Mouse (Mus musculus) c-Kit-negative CD71-positive TER-119-positive erythroid progenitor cells, embryonic 14.5 days (primary cell): ENCODE measurements around the gene Camta1.

Experiments
- DNase-seq: peaks from one replicate; pipeline ENCODE4 v3.0.0-alpha.2; 2013; ENCODE audit warnings: low read depth, low spot score

Gene Camta1

DNA sequence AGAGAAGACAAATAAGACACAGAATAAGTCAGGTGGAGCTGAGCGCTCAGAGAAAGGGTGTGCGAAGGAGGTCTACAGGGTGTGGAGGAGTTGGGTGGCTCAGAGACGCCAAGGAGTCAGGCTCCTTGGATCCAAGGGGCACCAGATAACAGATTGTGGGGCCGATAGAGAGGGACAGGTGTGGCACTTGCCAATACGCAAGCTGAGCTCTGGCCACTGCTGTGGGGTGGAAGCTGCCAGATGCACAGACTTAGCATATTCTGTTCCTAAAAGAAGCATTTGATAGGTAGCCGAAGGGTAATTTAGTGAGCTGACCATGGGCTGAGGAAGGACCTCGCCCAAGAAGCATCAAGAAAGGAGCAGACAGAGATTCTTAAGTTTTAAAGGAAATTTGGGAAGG, 177.1 kb downstream of the Camta1 start:
- no peak for DNase-seq

DNA sequence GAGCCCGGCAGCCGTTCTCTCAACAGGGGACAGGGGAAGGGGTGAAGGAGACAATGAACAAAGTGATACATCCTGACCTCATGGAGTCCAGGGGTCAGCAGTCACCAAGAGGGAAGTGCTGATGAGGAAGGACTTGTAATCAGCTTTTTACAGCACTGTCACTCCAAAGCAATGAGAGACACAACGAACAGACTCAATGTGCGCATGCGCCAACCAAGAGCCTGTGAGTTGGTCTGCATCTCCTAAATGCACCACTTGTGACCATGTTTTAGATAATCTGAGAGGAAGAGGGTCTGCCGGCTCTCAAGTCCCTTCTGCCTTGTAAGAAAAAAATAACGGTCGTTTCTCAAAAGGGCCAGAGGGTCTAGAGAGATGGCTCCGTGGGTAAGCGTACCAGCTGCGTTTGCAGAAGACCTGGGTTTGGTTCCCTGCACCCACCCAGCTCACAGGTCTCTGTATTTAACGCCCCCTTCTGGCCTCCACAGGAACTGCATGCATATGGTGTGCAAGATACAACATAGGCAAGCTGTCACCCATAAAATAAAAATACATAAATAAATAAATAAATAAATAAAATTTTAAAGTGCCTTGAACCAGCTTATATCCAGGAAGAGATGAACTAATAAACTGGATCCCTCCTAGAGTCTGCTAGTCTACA, 178.7 kb downstream of the Camta1 start:
- DNase-seq, result no peak

DNA sequence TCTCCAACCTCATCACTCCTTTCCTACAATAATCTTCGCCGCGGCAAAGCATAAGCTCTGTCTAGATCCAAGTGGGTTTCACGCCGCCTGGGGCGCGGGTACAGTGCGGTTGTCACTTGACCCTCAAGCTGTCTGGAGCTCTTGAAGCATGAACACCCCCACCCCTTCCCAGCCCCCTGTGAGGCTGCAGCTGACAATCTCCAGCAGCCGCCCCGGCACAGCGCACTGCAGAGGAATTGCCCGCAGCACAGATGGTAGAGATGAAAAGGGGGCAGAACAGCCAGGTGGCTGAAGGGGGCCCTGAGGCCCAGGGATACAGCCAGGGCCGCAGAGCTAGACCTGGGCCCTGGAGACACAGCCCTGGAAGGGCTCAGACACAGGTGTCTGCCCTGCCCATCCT, 189.2 kb downstream of the Camta1 start:
- DNase-seq, result no peak

DNA sequence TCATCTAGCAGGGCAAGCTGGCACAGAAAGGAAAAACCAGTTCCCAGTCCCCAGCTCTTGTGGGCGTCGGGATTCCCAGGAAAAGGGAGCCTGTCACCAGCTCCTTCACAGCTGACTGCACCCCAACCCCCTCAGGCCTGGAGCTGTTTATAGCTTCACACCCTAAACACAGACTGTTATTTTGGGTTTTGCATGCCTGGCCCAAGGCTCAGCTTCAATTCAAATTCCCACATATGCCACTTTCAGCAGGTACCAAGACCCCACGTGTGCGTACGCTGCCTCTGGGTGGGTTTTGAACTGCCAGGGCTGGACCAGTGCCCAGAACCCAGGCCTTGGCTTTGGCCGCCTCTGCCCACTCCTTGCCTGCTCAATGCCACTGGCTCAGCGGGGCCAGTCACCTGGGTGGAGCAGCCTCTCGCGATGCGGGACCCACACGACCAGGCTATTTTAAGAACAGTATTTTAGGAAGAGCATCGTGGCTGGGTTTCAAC, 195.2 kb downstream of the Camta1 start:
- no peak for DNase-seq

DNA sequence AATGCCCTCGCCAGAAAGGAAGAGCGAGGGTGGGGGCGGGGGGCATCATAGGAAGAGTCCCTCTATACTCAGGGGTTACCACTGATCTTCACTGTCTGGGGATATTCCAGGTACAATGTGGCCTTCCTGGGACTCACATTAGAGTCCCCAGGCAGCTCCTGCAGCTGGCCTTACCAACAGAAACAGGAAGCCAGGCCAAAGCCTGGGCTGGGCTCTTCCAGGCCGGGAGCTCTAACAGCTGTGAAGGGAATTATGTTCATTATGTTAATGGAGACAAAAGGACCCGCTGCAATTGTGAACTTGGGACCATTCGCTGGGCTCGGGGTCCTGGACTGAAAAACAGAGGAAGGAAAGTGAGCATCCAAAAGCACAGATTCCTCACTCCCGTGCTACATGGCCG, 200.2 kb downstream of the Camta1 start:
- DNase-seq, result no peak

DNA sequence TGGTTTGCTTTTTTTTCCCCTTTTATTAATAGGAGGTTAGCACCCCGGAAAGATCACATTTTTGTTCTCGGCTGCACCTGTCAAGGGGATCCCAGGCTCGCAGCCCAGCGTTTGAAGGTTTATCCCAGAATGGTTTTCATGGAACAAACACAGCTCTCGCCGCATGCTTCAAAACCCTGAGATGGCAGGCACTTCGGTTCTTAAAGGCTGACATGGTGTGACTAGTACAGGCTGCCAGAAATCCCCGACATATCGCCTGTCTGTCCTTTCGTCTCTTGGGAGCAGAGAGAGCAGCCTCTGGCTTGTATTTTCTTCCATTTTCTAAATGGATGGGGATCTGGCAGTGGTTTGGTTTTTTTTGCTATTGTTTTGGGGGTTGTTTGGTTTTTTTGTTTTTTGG, 205.2 kb downstream of the Camta1 start:
- DNase-seq, result no peak

DNA sequence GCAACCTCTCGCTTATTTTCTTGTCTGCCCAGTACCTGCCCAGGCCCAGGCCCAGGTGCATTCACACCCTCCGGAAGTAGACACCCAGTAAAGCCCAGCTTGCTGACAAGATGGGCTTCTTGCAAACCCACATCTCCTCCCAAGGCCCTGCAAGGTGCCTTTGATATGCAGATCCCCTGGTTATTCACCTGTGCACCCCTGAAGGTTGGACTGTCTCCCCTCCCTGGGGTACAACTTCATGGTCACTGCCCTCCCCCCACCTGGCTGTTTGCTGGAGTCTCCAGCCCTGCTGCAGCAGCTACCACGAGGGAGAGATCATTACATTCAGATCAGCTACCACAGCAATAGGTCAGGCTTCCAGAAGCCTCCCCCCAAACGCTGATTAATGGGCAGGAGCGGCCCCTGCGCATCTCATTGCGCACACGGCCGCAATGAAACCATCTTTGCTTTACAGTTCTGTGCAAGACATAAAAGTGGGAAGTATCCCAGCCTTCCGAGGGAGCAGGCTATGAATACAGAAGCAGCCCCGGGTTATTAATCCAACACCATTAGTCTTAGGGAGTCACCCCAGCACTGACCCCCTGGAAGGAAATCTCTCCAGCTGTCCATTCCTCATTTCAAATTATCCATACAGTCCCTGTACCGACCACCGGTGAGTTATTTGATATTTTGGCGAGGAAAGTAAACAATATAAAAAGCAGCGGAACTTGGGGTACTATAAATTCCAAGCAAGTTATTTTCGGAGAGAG, 205.9 kb downstream of the Camta1 start:
- DNase-seq, result no peak

DNA sequence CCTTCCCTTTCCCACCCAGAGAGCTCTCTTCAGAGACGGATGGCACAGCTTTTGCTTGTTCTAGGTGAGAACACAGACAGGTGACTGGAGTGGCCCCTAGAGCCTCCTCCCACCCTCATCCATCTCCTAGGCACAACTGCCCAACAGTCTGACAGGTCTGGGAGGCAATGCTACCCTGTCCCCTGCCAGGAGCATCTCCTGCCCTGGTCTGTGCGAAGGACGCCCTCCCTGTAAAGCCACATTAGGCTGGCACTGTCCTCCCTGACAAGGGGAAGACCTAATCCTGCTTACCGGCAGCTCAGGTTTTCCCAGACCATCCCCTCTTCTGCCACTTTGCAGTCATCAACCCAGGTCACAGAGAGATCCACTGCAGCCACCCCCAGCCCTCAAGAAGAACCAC, 206.4 kb downstream of the Camta1 start:
- no peak for DNase-seq

DNA sequence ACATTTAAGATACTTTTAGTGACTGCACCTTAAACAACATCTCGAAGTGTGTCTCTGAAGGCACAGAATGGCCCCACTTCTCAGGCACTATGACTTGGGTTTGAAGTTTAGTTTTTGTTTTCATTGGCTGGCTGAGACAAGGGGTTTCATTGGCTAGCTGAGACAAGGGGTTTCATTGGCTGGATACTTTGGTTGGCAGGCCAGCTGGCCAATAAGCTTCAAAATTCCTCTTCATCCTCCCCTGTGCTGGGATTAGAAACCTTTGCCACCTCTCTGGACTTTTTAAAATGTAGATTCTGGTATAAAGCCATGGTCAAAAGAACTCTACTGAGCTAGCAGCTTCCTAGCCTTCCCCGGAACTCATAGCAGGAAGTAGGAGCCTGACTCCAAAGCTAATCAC, 219.3 kb downstream of the Camta1 start:
- no peak for DNase-seq

DNA sequence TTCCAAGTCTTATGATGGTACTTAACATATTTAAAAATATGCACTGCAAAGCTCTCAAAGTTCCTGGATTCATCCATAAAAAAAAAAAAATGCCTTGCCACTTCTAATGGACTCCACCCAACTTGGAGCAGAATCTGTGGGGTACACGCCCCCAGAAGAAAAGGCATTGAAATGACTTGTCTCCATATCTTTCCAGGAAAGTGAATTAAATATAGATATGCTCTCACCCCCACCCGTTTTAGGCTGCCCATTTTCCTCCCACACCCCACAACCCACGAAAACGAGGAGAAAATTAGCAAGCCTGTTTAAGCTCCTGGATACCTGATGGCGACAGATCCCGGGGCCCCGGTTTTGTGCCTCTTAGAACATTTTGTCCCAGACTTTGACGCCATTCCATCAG, 220.7 kb downstream of the Camta1 start:
- DNase-seq, result no peak

DNA sequence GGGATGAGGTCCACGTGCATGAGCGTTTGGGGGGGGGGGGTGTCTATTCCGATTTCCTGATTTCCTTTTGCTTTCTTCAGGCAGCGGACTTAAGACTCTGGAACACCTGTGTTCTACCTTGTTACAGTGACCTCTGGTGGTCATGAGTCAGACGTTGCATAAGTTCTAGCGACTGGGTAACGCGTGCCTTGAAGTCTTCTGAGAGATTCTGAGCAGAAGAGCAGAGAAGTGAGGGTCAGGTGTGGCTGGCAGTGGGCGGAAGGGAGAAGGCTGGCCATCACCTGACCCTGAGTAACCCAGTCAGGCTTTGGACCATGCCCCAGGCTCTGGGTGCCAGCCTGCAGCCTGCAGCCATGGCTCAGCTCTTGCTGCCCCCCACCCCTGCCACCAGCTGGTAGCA, 222.7 kb downstream of the Camta1 start:
- no peak for DNase-seq

DNA sequence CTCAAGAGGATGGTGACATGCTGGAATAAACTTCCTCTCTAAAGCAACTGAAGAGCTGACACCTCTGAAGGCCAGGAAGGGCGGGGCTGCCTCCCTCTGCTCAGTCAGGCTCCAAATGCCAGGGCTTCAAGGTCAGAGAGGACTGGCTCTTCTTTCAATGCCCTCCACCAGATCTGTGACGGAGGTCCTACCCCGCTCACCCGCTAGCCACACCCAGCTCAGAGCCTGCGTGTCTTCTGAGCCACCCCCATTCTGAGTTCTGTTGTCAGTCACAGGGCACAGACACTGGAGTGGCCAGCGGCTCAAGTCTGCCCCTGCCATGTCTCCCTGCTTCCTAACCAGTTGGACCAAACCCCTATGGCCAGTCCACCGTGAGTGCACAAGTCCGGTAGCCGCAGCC, 224.3 kb downstream of the Camta1 start:
- DNase-seq, result no peak

DNA sequence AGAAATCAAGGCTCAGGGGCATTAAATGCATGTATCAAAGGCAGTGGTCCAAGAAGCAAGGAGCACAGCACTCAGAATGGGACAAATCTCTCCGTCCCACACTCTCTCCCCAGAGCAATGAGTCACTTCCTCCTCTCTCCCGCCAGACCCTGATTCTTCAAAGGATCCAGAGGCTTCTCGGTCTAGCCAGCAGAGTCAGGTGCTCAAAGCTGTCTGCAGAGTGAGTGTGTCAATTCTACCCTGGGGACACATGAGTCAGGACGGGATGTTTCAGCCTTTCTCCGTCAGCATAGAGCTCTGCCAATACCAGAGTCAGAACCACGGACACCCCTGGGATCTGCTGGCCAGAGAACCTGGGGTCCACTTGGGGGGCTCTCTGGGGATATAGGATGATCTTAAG, 226.9 kb downstream of the Camta1 start:
- no peak for DNase-seq

DNA sequence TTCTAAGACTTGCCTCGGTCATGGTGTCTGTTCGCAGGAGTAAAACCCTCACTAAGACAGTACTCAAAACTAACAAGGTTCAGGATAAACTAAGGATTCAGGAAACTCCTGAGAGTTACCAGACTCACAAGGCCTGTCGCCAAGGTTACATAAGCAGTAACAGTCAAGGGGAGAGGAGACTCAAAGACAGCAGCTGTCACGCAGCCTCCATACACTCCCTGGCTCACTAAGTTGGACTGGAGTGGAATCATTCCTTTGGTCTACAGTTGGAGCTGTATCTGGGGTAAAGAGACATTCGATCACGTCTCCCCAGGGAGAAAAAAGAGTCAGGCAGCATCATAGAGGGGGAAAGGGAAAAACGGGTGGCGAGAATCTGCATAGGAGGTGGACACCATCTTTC, 227.9 kb downstream of the Camta1 start:
- DNase-seq, result no peak

DNA sequence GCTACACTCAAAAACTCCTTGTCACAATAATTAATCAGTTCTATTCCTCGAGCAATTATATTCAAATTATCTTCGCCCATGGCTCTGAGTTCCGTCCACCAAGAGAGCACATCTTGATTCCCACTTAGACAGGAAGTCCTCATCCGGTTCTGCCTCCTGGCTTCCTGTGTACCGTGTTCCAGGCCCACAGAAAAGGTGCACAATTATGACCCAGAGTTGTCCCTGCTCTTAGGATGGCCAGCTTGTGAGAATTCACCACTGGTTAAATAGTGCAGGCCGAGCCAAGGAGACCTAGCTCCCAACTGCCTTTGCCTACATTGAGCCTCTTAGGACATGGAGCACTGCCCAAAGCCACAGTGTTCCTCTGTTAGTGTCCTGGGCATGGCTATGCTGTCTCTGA, 229.4 kb downstream of the Camta1 start:
- DNase-seq, result no peak

DNA sequence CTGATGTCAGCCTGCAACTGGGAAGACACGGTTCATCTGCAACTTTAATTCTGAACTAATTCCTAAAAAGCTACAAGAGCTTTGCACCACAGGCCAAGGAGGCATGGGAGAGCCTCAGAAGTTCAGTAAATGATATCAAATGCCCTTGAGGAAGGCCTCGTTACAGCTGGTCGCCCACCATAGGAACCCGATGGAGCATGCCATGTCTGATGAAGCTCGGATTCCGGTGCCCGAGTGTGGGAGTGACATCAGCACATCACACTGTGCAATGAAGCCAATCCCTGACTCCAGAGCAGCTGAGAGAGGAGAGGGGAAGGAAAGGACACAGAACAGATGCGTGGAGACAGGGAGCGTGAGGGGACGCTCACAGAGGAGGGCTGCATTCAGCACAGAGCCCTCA, 231.0 kb downstream of the Camta1 start:
- no peak for DNase-seq

DNA sequence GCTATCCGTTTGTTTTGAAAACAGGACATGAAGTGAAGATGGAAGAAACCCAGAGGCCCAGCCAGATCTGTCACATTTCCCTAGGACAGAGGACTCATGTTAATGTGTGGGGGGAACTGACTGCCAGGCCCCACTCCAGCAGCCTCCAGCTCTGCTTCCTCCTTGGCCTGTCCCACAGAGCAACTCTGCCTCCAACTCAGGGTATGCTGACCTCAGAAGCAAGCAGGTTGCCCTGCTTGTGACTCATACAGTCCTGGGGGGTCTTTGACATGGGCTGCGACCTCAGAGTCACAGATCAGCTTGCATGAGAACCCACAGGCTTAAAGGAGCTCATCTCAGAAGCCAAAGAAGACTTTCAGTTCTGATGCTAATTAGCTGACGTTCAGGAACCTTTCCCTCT, 231.4 kb downstream of the Camta1 start:
- no peak for DNase-seq

DNA sequence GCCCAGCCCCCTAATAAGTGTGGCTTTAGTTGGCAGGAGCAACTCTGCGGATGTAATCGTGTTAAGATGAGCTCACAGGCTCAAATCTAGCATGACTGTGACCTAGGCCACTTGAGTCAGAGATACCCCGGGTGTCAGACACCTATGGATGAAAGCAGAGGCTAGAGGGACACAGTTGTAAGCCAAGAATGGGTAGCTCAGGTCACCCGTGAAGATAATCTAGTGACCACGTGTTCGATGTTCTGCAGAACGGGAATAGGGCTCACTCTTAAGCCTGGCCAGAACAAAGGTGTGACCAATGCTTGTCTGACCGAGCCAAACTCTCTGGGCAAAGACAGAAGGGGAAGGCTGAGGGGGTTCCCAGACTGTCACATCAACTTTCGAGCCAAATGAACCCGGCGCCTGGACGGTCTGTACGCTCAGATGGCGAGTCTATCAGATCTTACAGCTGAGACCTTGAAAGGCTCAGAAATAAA, 242.1 kb downstream of the Camta1 start:
- no peak for DNase-seq

DNA sequence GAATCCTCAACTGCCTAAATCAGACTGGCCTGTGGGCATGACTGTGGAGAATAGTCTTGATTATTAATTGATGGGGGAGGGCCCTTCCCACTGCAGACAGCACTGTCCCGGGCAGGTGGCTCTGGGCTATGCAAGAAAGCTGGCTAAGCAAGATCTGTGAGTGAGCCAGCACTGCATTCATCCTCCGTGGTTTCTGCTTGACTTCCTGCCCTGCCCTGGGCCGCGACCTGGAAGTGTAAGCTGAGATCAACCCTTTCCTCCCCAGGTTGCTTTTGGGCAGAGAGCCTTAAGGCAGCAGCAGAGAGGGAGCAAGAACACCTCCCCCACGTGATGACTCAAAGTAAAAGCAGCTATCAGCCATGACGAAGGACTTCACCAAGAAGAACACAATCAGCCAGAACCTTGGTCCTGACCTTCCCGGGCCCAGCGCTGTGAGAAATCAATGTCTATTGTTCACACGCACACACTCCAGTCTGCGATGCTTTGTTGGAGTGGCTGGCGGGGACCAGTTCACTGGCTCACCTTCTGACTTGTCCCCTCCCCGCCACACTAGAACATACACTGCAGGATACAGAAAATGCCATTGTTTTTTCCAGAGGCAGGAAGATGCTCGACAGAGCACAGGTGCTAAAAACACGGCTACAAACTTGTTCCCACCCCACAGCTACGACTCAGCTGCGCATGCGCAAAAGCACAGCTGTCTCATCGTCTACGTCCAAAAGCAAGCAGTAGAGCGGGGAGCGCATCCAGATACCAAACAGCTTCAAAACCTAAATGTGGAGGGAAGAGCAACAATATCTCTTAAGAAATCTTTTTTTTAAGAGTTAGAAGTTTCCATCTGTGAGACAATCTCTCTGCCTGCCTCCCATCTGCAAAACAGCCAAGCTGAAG, 243.0 kb downstream of the Camta1 start:
- no peak for DNase-seq

DNA sequence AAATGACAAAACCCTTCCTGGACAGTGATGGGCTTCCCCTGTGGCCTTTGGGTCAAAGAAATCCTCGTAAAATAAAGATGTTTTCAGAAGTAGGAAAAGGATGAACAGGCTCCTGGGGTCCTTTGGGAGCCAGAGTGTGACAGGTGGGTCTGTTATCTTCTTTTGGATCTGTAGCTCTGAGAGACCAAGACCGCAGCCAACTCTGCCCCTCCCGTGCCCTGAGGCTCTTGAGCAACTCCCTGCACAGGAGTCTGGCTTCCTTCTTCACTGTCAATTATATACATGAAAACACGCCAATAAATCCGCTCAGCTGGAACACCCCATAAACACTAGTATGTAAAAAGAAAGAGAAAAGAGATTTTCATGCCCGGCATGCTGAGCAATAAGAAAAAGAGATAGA, 250.1 kb downstream of the Camta1 start:
- DNase-seq, result no peak

DNA sequence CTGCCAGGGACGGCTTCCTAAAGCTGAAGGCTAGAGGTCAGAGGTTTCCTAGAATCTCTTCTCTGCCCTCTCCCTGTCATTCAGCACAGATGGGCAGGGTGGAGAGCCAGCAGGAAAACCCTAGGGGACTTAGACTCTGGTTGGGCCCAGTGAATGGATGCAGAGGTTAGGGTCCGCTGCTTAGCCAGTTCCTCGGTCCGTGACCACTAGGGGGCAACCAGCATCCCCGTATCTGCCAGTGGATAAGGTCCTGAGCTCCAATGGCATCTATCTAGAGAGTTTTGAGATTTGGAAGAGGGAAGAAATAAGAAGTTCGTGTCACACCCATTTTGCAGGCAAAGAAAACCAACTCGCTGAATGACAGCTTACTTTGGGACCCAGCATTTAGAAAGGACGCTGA, 251.4 kb downstream of the Camta1 start:
- no peak for DNase-seq

DNA sequence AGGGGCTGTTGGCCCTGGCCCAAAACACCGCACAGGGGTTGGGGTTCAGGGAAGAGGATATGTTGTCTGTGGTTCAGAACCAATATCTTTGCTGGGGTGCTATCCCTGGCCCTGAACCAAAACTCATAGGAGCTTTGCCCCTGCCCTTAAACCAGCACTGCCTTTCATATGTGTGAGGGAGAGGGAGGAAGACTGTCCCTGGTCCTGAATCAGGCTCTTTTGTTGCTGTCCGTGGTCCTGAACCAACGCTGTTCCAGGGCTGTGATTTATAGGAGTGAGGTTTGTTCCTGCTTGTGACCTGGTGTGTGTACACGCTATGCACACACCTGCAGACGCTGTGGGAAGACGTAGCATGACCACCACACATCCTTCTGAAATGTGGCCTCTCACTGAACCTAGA, 256.8 kb downstream of the Camta1 start:
- no peak for DNase-seq
